Mouse (Mus musculus) fat pad, adult 2 months (tissue): ENCODE measurements at regions not wholly inside any gene's neighbourhood (a gene's known extent, or its start where the extent isn't known, plus 50 kb on each side); places are given as distances from the start of the nearest gene placed in this dataset.

ENCODE experiments used
- DNase-seq: peaks from one replicate; pipeline ENCODE4 v3.0.0-alpha.2; 2011; ENCODE audit warnings: low read depth, low spot score; ENCODE audit errors: extremely low read depth

GRCm38 (mm10) chr7:136640160-136640559, 254.3 kb upstream of the Mgmt start:
- DNase-seq = no peak

GRCm38 (mm10) chr7:136640771-136641170, 253.6 kb upstream of the Mgmt start:
- DNase-seq = no peak

- no peak for DNase-seq
Observed at GRCm38 (mm10) chr7:136649796-136650195, 244.6 kb upstream of the Mgmt start.

GRCm38 (mm10) chr7:136659930-136660329, 234.5 kb upstream of the Mgmt start:
- no peak for DNase-seq

GRCm38 (mm10) chr7:136660401-136660800, 234.0 kb upstream of the Mgmt start:
- no peak for DNase-seq

- no peak for DNase-seq
Observed at GRCm38 (mm10) chr7:136664424-136665082, 229.9 kb upstream of the Mgmt start.

- DNase-seq = no peak
Observed at GRCm38 (mm10) chr7:136665901-136666300, 228.5 kb upstream of the Mgmt start.

- DNase-seq = no peak
Observed at GRCm38 (mm10) chr7:136666707-136667106, 227.7 kb upstream of the Mgmt start.

- no peak for DNase-seq
Observed at GRCm38 (mm10) chr7:136670675-136671074, 223.7 kb upstream of the Mgmt start.

- no peak for DNase-seq
Observed at GRCm38 (mm10) chr7:136674159-136674558, 220.3 kb upstream of the Mgmt start.

- no peak for DNase-seq
Observed at GRCm38 (mm10) chr7:136675041-136675440, 219.4 kb upstream of the Mgmt start.

- DNase-seq = no peak
Observed at GRCm38 (mm10) chr7:136676104-136676503, 218.3 kb upstream of the Mgmt start.

- DNase-seq = no peak
Observed at GRCm38 (mm10) chr7:136676987-136677545, 217.3 kb upstream of the Mgmt start.

- no peak for DNase-seq
Observed at GRCm38 (mm10) chr7:136689579-136689978, 204.8 kb upstream of the Mgmt start.

GRCm38 (mm10) chr7:136706246-136706645, 188.2 kb upstream of the Mgmt start:
- no peak for DNase-seq

- no peak for DNase-seq
Observed at GRCm38 (mm10) chr7:136707200-136708003, 187.0 kb upstream of the Mgmt start.

GRCm38 (mm10) chr7:136708004-136708435, 186.4 kb upstream of the Mgmt start:
- no peak for DNase-seq

- DNase-seq = no peak
Observed at GRCm38 (mm10) chr7:136710653-136711052, 183.8 kb upstream of the Mgmt start.

GRCm38 (mm10) chr7:136712962-136713640, 181.3 kb upstream of the Mgmt start:
- DNase-seq = no peak

GRCm38 (mm10) chr7:136727628-136728402, 166.6 kb upstream of the Mgmt start:
- DNase-seq = no peak

GRCm38 (mm10) chr7:136742171-136742570, 152.2 kb upstream of the Mgmt start:
- DNase-seq = no peak
